Mouse (Mus musculus) neural tube, embryonic 11.5 days (tissue): ENCODE data around the gene Dpm1. TPM values are rescaled to one million over a fixed set of nuclear protein-coding genes. Genes with fewer than 3 reads are reported as not detected.

ENCODE experiments used
- ATAC-seq: fragments of 200-750 bp; cut with Nextera tagmentation; 2 replicates; pipeline ENCODE4 v1.8.0; 2017; ENCODE audit warnings: moderate number of reproducible peaks, mild to moderate bottlenecking, moderate TSS enrichment, moderate library complexity; ENCODE audit not compliant: insufficient read depth, low FRiP score, low TSS enrichment
- DNase-seq: peaks from one replicate; pipeline ENCODE4 v3.0.0-alpha.2; 2015; ENCODE audit warnings: low spot score
- H3K27ac ChIP-seq: fragments of 300-500 bp; sonication (generic); 2 replicates; pipeline ENCODE4 v1.5.1; 2014; ENCODE audit warnings: low read depth, mild to moderate bottlenecking, low read length
- H3K27me3 ChIP-seq: fragments of 300-500 bp; sonication (generic); 2 replicates; pipeline ENCODE4 v1.6.1; 2014; ENCODE audit warnings: mild to moderate bottlenecking, low read length, mixed read lengths; ENCODE audit not compliant: control insufficient read depth, insufficient read depth
- H3K36me3 ChIP-seq: fragments of 300-500 bp; sonication (generic); 2 replicates; pipeline ENCODE4 v1.6.1; 2014; ENCODE audit warnings: mild to moderate bottlenecking, low read length, moderate library complexity, mixed read lengths; ENCODE audit not compliant: control insufficient read depth, insufficient read depth
- H3K4me1 ChIP-seq: fragments of 300-500 bp; sonication (generic); 2 replicates; pipeline ENCODE4 v1.6.1; 2014; ENCODE audit warnings: low read length, mixed read lengths; ENCODE audit not compliant: control insufficient read depth, insufficient read depth
- H3K4me2 ChIP-seq: fragments of 300-500 bp; sonication (generic); 2 replicates; pipeline ENCODE4 v1.6.1; 2014; ENCODE audit warnings: low read depth, mild to moderate bottlenecking, moderate library complexity
- H3K4me3 ChIP-seq: fragments of 300-500 bp; sonication (generic); 2 replicates; pipeline ENCODE4 v1.5.1; 2014; ENCODE audit warnings: low read depth, low read length
- H3K9ac ChIP-seq: fragments of 300-500 bp; sonication (generic); 2 replicates; pipeline ENCODE4 v1.6.1; 2014; ENCODE audit warnings: mild to moderate bottlenecking, low read length
- H3K9me3 ChIP-seq: fragments of 300-500 bp; sonication (generic); 2 replicates; pipeline ENCODE4 v1.6.1; 2016; ENCODE audit warnings: low read length; ENCODE audit not compliant: control insufficient read depth
- WGBS: fragments of 180-500 bp; shearing (Covaris S2); extraction: QIAGEN DNeasy Blood & Tissue Kit; methylation state at CpG from one replicate; pipeline ENCODE4 v1.1.7; 2014; 5-methylcytosine and 5-hydroxymethylcytosine counted together
- microRNA-seq: library from miRNA; unstranded; fragments of <30 nt; microRNA quantifications from one replicate; pipeline ENCODE4, GENCODE M21; 2016
- polyA plus RNA-seq: library from polyadenylated mRNA; unstranded; fragments of >200 nt; fragmentation: Nextera tagmentation; extraction: Ambion mirVana; gene quantifications from 2 replicates; pipeline ENCODE4 v1.2.1, GENCODE M21; 2014

The Dpm1 gene
- polyA plus RNA-seq, 1 experiment from 2014 or later = 48.7 TPM

DNA sequence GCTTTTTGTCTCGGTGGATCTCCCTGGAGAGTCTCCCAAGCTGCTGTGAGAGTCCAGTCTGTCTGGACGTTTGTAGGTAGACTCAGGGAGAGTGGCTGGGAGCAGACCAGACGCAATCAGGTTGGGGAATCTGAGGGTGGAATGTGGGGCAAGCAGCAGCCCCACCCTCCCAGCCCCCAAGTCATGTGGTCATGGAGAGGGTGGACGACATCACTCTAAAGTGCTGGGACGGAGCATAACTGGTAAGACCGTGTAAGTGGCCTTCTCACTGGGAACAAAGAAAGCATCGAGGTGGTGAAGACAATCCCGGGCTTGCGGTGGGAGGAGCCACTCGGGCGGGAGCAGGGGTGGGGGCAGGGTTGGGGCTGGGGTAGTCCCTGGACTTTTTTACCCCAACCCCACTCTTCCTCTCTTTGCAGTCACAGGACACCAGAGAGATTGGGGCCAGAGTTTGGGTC, 68.8 kb downstream of the Dpm1 start:
- peak; percentile 48; the same call in 1 of the 2 replicates for ATAC-seq
- H3K4me3 ChIP-seq = no peak overlapping the region

DNA sequence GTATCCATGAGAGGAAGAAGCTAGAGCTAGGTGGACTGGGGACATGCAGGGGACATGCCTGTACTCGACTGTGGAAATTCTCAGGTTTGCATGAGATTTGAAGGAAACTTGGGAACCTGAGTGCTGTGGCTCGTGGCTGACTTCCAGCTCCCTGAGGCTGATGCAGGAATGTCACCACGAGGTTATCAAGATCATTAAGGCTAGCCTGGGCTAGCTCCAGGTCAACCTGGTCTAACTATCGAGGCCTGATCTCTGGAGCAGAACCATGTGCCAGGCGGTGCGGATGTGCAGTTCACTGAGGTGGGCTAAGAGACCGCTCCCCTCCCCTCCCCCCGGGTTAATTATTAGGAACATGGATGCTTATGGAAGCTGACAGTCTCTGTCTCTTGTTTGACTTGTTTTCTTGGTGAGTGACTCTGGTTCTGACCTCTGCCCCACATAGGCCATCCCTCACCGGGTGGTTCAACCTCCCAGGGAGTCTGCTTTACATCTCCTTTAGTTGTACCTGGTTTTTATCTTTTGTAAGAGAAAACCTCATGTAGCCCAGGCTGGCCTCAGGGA, 69.9 kb downstream of the Dpm1 start:
- DNase-seq (no peak), ATAC-seq (no peak)
- Histone ChIP-seq H3K4me1 (no peaks in the 10 kb centered on the region), H3K36me3 (no peaks in the 10 kb centered on the region), H3K9me3 (no peaks in the 10 kb centered on the region), H3K9ac (no peak overlapping the region), H3K4me2 (no peak overlapping the region), H3K27me3 (no peaks in the 10 kb centered on the region), H3K4me3 (no peak overlapping the region), H3K27ac (no peak overlapping the region)
- WGBS = 86% methylated on average over 9 of the region's 9 CpGs

More for the DNA sequence above, 68.8 kb downstream of the Dpm1 start:
- no peak overlapping the region for H3K27ac ChIP-seq
- H3K4me2 ChIP-seq = peak overlapping the region; percentile 27
- H3K36me3 ChIP-seq = no peaks in the 10 kb centered on the region
- 7% methylated on average over 11 of the region's 11 CpGs for WGBS
- H3K9me3 ChIP-seq = no peaks in the 10 kb centered on the region
- H3K9ac ChIP-seq = peak overlapping the region; percentile 8
- H3K4me1 ChIP-seq = no peaks in the 10 kb centered on the region
- no peaks in the 10 kb centered on the region for H3K27me3 ChIP-seq
- no peak for DNase-seq

Small RNA genes within 50 kb of the gene (microRNA-seq; reads per million reads assigned to microRNA genes)
- not detected for gene Gm24561

Other genes starting within 250 kb of the Dpm1 start
- gene Ripor3, start 220.0 kb downstream of the Dpm1 start, polyA plus RNA-seq = 0.12 and 0.43 TPM in 2 replicates
- gene Pard6b, start 149.6 kb downstream of the Dpm1 start, polyA plus RNA-seq = 6.7 and 7.8 TPM in 2 replicates
- 14.1 and 14.2 TPM in 2 replicates for gene Adnp, start 23.5 kb downstream of the Dpm1 start, polyA plus RNA-seq
- gene Gm20716, start 227 bp downstream of the Dpm1 start, polyA plus RNA-seq = 26.5 and 26.8 TPM in 2 replicates
- gene Mocs3, start within 50 bp of the Dpm1 start, polyA plus RNA-seq = 8.2 and 8.9 TPM in 2 replicates
- gene Kcng1, start 51.1 kb upstream of the Dpm1 start, polyA plus RNA-seq = 0.34 and 0.52 TPM in 2 replicates